Mouse (Mus musculus) brain, embryonic 14.5 days (tissue): Measurements from ENCODE around the gene Gnat3.

ENCODE experiments used
- CTCF ChIP-seq: fragments of 200-500 bp; IDR thresholded peaks from 2 replicates; pipeline ENCODE4 v1.5.1; 2012; ENCODE audit warnings: inconsistent platforms, mild to moderate bottlenecking, moderate library complexity, borderline replicate concordance; ENCODE audit not compliant: insufficient read depth, insufficient read length; ENCODE audit errors: extremely low read depth
- POLR2A ChIP-seq: fragments of 200-500 bp; IDR thresholded peaks from 2 replicates; pipeline ENCODE4 v1.6.1; 2012; ENCODE audit warnings: mild to moderate bottlenecking, inconsistent platforms, borderline replicate concordance; ENCODE audit not compliant: poor library complexity, insufficient read depth, insufficient read length, severe bottlenecking; ENCODE audit errors: extremely low read depth

DNA sequence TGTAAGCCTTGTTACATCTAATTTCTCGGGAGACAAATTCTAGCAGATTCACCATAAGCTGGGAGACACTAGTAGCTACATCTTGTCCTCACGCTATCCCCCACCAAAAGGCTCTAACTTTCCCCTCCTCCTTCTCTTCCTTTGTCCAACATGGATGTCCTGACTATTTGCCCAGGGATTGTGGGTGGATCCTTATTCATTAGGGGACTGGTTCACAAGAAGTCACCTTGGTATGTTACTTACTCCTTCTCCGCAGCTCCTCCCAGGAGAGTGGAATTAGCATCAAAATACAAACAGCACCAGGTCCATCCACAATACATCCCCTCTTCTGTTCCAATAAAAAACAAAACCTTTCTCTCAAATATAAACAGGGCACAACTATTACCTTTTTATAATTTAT lies 65.2 kb downstream of the Gnat3 start:
- TF ChIP-seq CTCF, result no peak
- no peak for TF ChIP-seq POLR2A
